Mouse (Mus musculus): ENCODE data around the gene Banp. TPM values are rescaled to one million over a fixed set of nuclear protein-coding genes. Genes with fewer than 3 reads are reported as not detected.

The Banp gene
- polyA plus RNA-seq, 1 experiment from 2014 or later = 42.3 TPM

DNA sequence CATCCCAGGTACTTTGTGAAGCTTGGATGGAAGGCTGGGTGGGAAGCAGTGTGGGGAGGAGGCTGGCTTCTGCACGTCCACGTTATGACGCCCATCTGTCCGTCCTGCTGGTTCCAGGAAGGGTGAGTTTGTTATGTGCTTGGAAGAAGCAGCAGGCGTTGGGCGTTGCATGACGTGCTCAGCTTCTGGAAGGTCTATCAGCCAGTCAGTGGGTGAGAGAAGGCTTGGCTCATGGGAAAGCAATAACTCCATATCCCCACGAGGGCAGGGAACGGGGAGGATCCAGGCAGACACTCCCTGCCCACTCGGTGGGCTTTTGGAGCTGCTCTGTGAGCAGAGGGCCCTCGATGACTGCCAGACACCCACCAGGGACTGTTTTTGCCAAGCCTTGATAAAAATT lies 119.7 kb downstream of the Banp start:
- ATAC-seq (ENCODE audit: insufficient number of reproducible peaks, insufficient read depth, low FRiP score, low TSS enrichment, low read depth) = no peak
- Histone ChIP-seq H3K4me1 (replicated peaks) (peaks cover 17% of the 10 kb centered on the region), H3K9ac (replicated peaks) (no peak overlapping the region), H3K4me2 (no peak overlapping the region), H3K4me3 (replicated peaks) (no peak overlapping the region), H3K27me3 (peaks cover 15% of the 10 kb centered on the region; the same call in 1 of the 2 replicates), H3K36me3 (no peaks in the 10 kb centered on the region), H3K9me3 (no peaks in the 10 kb centered on the region), H3K27ac (no peak overlapping the region)
- 83% methylated on average over 11 of the region's 11 CpGs for WGBS

- Histone ChIP-seq H3K4me3 (replicated peaks) (no peak overlapping the region), H3K4me1 (replicated peaks) (peaks cover 15% of the 10 kb centered on the region; the same call in 1 of the 2 replicates), H3K4me2 (no peak overlapping the region), H3K9me3 (no peaks in the 10 kb centered on the region), H3K36me3 (no peaks in the 10 kb centered on the region), H3K9ac (replicated peaks) (no peak overlapping the region), H3K27ac (no peak overlapping the region), H3K27me3 (peaks cover 32% of the 10 kb centered on the region)
- 54% methylated on average over 4 of the region's 4 CpGs for WGBS
- ATAC-seq (ENCODE audit: insufficient number of reproducible peaks, insufficient read depth, low FRiP score, low TSS enrichment, low read depth) = no peak
These were observed 121.6 kb downstream of the Banp start for GRCm38 (mm10) chr8:122071193-122071592.

GRCm38 (mm10) chr8:122073964-122074363 lies 124.4 kb downstream of the Banp start:
- peak; percentile 38; the same call in 1 of the 2 replicates for ATAC-seq (ENCODE audit: insufficient number of reproducible peaks, insufficient read depth, low FRiP score, low TSS enrichment, low read depth)
- 71% methylated on average over 9 of the region's 9 CpGs for WGBS
- H3K9me3 ChIP-seq = no peaks in the 10 kb centered on the region
- no peak overlapping the region for H3K4me3 ChIP-seq (replicated peaks)
- H3K36me3 ChIP-seq = no peaks in the 10 kb centered on the region
- no peak overlapping the region for H3K27ac ChIP-seq
- H3K9ac ChIP-seq (replicated peaks) = no peak overlapping the region
- H3K27me3 ChIP-seq = peaks cover 58% of the 10 kb centered on the region
- no peak overlapping the region for H3K4me2 ChIP-seq
- H3K4me1 ChIP-seq (replicated peaks) = peaks cover 19% of the 10 kb centered on the region; the same call in 1 of the 2 replicates

- no peak overlapping the region for H3K4me2 ChIP-seq
- 51% methylated on average over 9 of the region's 9 CpGs for WGBS
- no peak overlapping the region for H3K4me3 ChIP-seq (replicated peaks)
- peaks cover 24% of the 10 kb centered on the region; the same call in 1 of the 2 replicates for H3K4me1 ChIP-seq (replicated peaks)
- no peaks in the 10 kb centered on the region for H3K36me3 ChIP-seq
- no peak overlapping the region for H3K27ac ChIP-seq
- no peaks in the 10 kb centered on the region for H3K9me3 ChIP-seq
- peaks cover 62% of the 10 kb centered on the region for H3K27me3 ChIP-seq
- ATAC-seq (ENCODE audit: insufficient number of reproducible peaks, insufficient read depth, low FRiP score, low TSS enrichment, low read depth) = no peak
- no peak overlapping the region for H3K9ac ChIP-seq (replicated peaks)
These were observed 124.9 kb downstream of the Banp start for GRCm38 (mm10) chr8:122074442-122074841.

DNA sequence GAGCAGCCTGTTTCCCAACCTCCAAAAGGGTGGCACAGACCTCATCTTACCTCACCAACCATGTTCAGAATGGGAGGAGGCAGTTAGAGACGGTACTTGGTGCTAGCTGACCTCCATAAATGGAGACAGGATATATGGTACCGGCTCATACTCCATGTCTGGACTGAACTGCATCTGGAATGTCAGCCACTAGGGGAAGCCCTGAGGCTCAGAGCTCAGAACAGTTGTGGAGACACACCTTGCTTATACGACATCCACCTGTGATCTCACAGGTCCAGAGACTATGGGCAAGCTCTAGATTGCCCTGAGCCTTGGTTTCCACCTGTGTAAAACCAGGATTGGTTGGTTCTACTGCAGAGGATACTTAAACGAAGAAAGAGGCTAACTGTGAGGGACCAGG lies 125.4 kb downstream of the Banp start:
- H3K27me3 ChIP-seq = peaks cover 66% of the 10 kb centered on the region
- no peak overlapping the region for H3K27ac ChIP-seq
- no peak overlapping the region for H3K9ac ChIP-seq (replicated peaks)
- no peak overlapping the region for H3K4me3 ChIP-seq (replicated peaks)
- no peaks in the 10 kb centered on the region for H3K36me3 ChIP-seq
- 72% methylated on average over 4 of the region's 4 CpGs for WGBS
- H3K4me1 ChIP-seq (replicated peaks) = peaks cover 29% of the 10 kb centered on the region
- H3K4me2 ChIP-seq = no peak overlapping the region
- ATAC-seq (ENCODE audit: insufficient number of reproducible peaks, insufficient read depth, low FRiP score, low TSS enrichment, low read depth) = no peak
- H3K9me3 ChIP-seq = no peaks in the 10 kb centered on the region

DNA sequence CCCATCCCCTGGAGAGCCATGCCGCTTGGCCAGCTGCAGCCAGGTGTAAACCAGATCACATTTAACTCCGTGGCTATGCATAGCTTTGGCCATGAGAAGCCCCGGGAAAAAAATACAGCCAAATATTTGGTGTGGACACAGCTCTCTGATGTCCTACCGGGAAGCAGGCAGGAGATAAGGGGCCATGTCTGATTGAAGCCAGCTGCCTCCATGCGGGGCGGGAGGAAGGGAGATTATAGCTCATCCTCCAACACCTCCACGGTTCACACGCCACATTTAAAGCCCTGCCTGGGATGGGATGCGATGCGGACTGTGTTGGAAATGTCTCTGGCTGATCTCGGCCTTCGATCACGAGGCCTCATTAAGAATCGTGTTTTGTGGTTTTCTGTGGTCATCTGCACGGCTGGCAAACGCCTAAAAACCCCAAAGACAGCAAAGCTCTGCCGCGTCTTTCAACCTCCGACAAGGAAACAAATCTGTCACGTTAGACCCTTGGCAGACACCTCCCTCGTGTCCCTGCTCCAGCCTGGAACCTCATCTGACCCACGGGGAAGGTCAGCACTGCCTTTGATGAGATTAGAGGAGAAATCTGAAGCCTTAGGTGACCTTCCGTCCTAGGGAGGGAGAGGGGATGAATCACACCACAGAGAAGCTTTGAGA lies 126.8 kb downstream of the Banp start:
- Histone ChIP-seq H3K9me3 (no peaks in the 10 kb centered on the region), H3K27me3 (peaks cover 66% of the 10 kb centered on the region), H3K4me2 (no peak overlapping the region), H3K4me3 (replicated peaks) (no peak overlapping the region), H3K27ac (no peak overlapping the region), H3K36me3 (no peaks in the 10 kb centered on the region), H3K9ac (replicated peaks) (0 out of 2 replicates have a peak overlapping the region, but pooled peaks have one; percentile 12), H3K4me1 (replicated peaks) (peaks cover 42% of the 10 kb centered on the region)
- 15% methylated on average over 23 of the region's 23 CpGs for WGBS
- no peak for ATAC-seq (ENCODE audit: insufficient number of reproducible peaks, insufficient read depth, low FRiP score, low TSS enrichment, low read depth)

GRCm38 (mm10) chr8:122078321-122078720 lies 128.8 kb downstream of the Banp start:
- 78% methylated on average over 12 of the region's 12 CpGs for WGBS
- peaks cover 50% of the 10 kb centered on the region for H3K4me1 ChIP-seq (replicated peaks)
- no peak overlapping the region for H3K27ac ChIP-seq
- H3K27me3 ChIP-seq = peaks cover 61% of the 10 kb centered on the region
- H3K9ac ChIP-seq (replicated peaks) = no peak overlapping the region
- H3K36me3 ChIP-seq = no peaks in the 10 kb centered on the region
- H3K4me3 ChIP-seq (replicated peaks) = no peak overlapping the region
- H3K4me2 ChIP-seq = no peak overlapping the region
- H3K9me3 ChIP-seq = no peaks in the 10 kb centered on the region
- ATAC-seq (ENCODE audit: insufficient number of reproducible peaks, insufficient read depth, low FRiP score, low TSS enrichment, low read depth) = no peak

Small RNA genes lying within 50 kb of the gene (microRNA-seq; reads per million reads assigned to microRNA genes)
- gene Mir7237 = 0.70 reads per million

Other genes with a start within 250 kb of the Banp start
- 0.86 and 1.2 TPM in 2 replicates for gene Jph3, start 220.1 kb upstream of the Banp start, polyA plus RNA-seq (2016; fragmentation: Nextera tagmentation; extraction: Ambion mirVana)
- 49.5 and 49.9 TPM in 2 replicates for gene Klhdc4, start 120.2 kb upstream of the Banp start, polyA plus RNA-seq (2016; fragmentation: Nextera tagmentation; extraction: Ambion mirVana)
- gene Slc7a5, start 42.1 kb upstream of the Banp start, polyA plus RNA-seq (2016; fragmentation: Nextera tagmentation; extraction: Ambion mirVana) = 13.4 and 18.2 TPM in 2 replicates
- 0.18 and 0.51 TPM in 2 replicates for gene Car5a, start 4.8 kb upstream of the Banp start, polyA plus RNA-seq (2016; fragmentation: Nextera tagmentation; extraction: Ambion mirVana)